Mouse (Mus musculus) heart, adult 9 months (tissue): ENCODE results near the gene Haus8.
"Not testable (repeated sequence)": the region's sequence is repeated elsewhere in the genome, so short reads cannot be mapped to it uniquely, and the experiment has no call there.

ENCODE experiments used
- DNase-seq, 2 experiments: peaks; one replicate each; pipeline ENCODE4 v3.0.0; 2022; ENCODE audit warnings: low spot score in 2 of 2

Gene Haus8

GRCm38 (mm10) chr8:71272286-71273150 is at the start of gene Haus8, which contains the start of gene Myo9b:
Gene Haus8, minus strand, starts transcription at chr8:71272934.
Gene Myo9b, plus strand, starts transcription at chr8:71272714.
- DNase-seq = peak; percentile 97 to 98

- not testable (repeated sequence) for DNase-seq
Measured at GRCm38 (mm10) chr8:71319760-71320159, 47.0 kb upstream of the Haus8 start.

GRCm38 (mm10) chr8:71318610-71319009 is 45.9 kb upstream of the Haus8 start:
- not testable (repeated sequence) for DNase-seq

- DNase-seq = no peak
Measured at GRCm38 (mm10) chr8:71316486-71317031, 43.8 kb upstream of the Haus8 start.

GRCm38 (mm10) chr8:71315972-71316371 is 43.2 kb upstream of the Haus8 start:
- DNase-seq = peak; percentile 41 to 58

- no peak for DNase-seq
Measured at GRCm38 (mm10) chr8:71313951-71314350, 41.2 kb upstream of the Haus8 start.

- peak; percentile 83 to 85 for DNase-seq
Measured at GRCm38 (mm10) chr8:71312700-71313099, 40.0 kb upstream of the Haus8 start.

- DNase-seq = peak; percentile 79
Measured at GRCm38 (mm10) chr8:71310446-71310845, 37.7 kb upstream of the Haus8 start.

- DNase-seq = no peak
Measured at GRCm38 (mm10) chr8:71307913-71308312, 35.2 kb upstream of the Haus8 start.

GRCm38 (mm10) chr8:71307371-71307770 is 34.6 kb upstream of the Haus8 start:
- no peak for DNase-seq

- DNase-seq = no peak
Measured at GRCm38 (mm10) chr8:71305988-71306387, 33.3 kb upstream of the Haus8 start.

GRCm38 (mm10) chr8:71303632-71304031 is 30.9 kb upstream of the Haus8 start:
- no peak for DNase-seq

- no peak for DNase-seq
Measured at GRCm38 (mm10) chr8:71302788-71303187, 30.1 kb upstream of the Haus8 start.

- no peak for DNase-seq
Measured at GRCm38 (mm10) chr8:71299716-71300115, 27.0 kb upstream of the Haus8 start.

GRCm38 (mm10) chr8:71297439-71297838 is 24.7 kb upstream of the Haus8 start:
- no peak for DNase-seq

GRCm38 (mm10) chr8:71296784-71297183 is 24.1 kb upstream of the Haus8 start:
- DNase-seq = peak in 1 of 2 experiments; percentile 53

- no peak for DNase-seq
Measured at GRCm38 (mm10) chr8:71296188-71296621, 23.5 kb upstream of the Haus8 start.

GRCm38 (mm10) chr8:71293930-71294329 is 21.2 kb upstream of the Haus8 start:
- not testable (repeated sequence) for DNase-seq

- DNase-seq = no peak
Measured at GRCm38 (mm10) chr8:71291351-71291750, 18.6 kb upstream of the Haus8 start.

GRCm38 (mm10) chr8:71290911-71291310 is 18.2 kb upstream of the Haus8 start:
- no peak for DNase-seq

- no peak for DNase-seq
Measured at GRCm38 (mm10) chr8:71290211-71290610, 17.5 kb upstream of the Haus8 start.

- DNase-seq = peak in 1 of 2 experiments; percentile 59
Measured at GRCm38 (mm10) chr8:71289098-71289497, 16.4 kb upstream of the Haus8 start.

- DNase-seq = no peak
Measured at GRCm38 (mm10) chr8:71288441-71288949, 15.8 kb upstream of the Haus8 start.
